Mouse (Mus musculus) cerebellum, postnatal 25 days (tissue): ENCODE measurements around the gene Coro6.
A peak's percentile ranks its signal among the peaks of the same experiment; 100 is the strongest.

ENCODE experiments used
- DNase-seq, 2 experiments: peaks; one replicate each; pipeline ENCODE4 v3.0.0; 2021; ENCODE audit warnings: mixed read lengths in 2 of 2

Gene Coro6

DNA sequence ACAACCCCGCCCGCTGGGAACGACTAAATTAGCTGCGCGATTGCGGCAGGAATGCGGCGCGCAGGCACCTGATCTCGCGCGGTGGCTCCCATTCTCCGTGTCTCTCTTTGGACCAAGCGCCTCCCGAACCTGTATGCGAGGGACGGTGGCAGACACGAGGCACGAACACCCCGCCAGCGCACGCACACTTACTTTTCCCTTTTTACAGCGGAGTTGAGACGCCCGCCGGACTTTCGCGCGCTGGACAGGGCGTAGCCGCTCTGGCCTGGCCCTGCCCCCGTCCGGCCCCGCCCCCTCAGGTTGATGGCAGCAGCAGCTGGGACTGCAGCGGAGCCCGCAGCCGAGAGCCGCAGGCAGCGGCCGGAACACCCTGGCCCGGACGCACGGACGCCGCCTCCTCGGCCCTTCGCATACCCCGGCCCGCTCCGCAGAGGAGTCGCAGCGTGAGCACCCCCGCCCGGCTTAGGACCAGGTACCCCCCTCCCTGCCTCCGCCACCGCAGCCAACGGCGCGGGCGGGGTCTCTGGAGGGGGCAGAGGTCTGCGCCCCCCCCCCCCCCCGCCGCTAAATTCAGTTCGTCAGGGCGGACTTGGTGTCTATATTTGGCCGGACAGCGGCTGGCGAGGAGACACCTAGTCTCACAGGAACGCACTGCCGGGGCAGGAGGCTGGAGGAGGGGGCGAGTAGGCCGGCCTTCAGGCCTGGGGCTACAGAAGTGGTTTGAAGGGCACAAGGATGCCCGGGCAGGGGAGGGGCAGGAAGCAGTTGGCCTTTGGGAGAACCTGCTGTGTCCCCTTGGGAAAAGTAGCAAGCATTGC, at the start of gene Coro6:
Gene Coro6, plus strand, starts transcription at position 129 of the 818 bp plus-strand sequence.
- DNase-seq: peak; percentile 58 to 79

DNA sequence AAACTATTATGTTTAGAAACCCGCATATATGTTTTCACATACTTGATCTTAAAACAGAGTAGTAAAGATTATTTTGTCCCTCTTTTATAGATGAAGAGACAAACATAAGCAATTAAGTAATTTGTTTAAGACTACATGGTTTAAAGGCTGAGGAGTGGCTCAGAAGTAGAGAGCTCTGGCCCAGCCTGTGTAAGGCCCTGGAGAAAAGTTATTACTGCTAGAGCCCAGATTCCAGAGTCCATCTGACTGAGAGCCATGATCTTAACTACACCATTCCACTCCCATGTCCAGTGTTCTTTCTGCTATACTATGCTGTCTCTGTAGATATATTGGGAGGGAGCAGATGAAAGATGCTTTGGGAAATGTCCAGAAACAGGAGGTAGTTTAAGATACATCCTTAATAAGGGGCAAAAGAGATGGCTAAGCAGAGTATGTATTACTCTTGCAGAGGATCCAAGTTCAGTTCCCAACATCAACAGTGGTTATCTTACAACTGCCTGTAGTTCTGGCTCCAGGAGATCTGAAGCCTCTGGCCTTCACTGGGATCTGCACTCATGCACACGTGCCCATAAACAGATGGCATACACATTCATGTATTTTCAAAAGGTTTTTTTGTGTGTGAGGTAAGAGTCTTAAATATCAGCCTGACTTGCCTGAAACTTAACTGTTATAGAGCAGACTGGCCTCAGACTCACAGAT, 47.9 kb upstream of the Coro6 start:
- no peak for DNase-seq

DNA sequence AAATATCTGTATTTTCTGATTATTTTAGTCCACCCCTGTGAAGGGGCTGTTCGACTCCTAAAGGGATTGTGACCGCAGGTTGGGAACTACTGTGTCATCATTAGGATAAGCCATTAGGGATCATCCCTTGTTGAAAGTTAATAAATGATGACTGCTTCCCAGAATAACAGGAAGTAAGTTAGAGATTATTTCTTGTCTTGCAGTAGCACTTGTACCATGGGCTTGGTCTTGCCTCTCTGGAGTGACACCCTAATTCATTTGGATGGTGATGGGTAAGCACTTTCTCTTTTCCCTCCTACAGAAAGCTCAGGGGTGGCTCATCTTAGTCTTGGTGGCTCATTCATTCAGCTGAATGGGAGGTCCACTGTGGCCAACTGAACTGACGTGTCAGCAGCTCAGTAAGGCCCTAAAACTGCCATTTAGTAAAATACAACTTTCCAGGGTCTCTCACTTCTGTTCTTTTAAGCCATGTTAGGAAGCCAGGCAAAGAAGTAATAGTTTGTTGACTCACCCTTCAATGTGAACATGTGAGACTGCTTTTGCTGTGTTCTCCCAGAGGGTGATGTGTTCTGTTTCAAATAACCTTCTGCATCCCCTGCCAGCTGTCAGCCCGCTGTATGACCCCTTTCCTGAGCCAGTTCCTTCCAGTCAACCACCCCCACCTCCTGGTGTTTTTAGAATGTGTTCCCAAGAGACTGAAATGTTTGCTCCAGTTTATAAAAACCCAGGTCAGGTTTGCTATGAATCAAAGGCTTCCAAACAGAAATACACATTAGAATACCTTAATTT, 45.8 kb upstream of the Coro6 start:
- no peak for DNase-seq

DNA sequence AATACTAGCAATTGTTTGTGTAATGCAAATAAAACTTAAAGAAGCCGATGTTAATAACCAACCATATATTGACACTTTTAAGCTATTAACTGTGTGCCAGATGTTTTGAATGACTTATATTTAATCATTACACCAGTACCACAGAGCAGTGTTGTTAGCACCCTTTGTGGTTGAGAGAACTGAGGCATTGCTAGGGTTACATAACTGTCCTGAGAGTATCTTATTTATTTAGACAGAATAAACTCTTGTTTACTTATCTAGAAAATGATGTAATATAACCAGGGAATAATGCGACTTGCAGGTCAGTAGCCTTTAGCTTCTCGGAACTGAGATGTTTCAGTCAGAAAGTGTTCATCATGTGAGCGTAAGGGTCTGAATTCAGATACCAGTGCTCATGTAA, 44.2 kb upstream of the Coro6 start:
- no peak for DNase-seq

DNA sequence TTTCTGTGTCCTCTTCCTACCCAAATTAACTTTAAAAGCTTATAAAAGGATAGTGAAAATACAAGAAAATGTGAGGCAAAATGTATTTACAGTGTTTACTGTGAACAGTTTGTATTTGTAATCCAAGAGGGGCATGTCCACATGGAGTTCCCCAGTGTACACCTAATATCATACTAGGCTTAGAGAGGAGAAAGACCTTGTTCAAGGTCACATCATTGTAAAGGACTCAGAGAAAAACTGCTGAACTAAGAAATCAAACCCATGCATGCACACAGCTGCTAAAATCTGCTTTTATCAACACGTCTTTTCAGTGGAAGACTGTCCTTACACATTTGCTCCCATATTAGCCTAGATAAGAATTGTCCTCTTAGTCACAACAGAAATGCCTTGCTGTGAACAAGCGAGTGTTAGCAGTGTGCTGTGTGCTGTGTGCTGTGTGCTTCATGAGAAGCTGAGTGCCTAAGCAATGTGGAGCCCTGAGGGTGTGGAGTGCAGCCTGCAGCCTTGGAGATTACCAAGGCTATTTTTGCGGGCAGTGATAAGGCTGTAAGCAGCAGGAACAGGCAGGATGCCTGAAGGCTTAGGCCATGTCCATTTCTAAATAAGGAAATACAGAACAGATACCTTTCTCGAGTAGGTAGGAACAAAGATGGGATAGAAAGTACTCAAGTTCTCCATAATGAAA, 38.9 kb upstream of the Coro6 start:
- peak in 1 of 2 experiments; percentile 24 for DNase-seq

DNA sequence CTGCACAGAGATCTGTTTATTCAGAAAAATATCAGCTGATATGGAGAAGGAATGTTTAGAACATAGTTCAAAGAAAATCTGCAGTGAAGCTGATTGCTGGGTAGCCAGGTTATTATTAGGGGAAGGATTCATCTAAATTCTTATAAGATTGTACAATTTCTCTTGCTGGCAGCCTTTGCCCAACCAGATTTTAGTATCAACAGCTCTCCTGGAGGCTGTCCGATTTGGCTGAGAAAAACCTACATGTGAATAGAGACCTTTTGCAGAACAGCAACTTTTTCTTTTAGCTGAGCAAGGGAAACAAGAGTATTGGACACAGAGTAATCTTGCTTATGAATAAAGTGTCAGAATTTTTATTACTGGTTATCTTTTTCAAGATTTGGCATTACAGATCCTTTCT, 33.8 kb upstream of the Coro6 start:
- DNase-seq: no peak

DNA sequence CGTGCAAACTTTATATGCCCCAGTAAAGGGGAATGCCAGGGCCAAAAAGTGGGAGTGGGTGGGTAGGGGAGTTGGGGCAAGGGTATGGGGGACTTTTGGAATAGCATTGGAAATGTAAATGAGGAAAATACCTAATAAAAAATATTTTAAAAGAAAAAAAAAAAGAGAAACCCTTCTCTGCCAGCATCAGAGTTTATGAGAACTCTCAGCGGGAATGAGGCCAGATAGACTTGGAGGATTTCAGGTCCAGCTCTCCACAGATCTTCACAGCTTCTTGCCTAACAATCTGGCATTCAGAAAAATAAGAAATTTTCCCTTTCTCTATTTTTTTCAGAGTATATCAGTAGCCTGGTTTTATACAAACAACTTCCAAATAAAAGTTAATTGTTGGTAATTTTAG, 25.2 kb upstream of the Coro6 start:
- DNase-seq: no peak

- DNase-seq: no peak
Measured at GRCm38 (mm10) chr11:77440081-77440480, 22.1 kb upstream of the Coro6 start.

DNA sequence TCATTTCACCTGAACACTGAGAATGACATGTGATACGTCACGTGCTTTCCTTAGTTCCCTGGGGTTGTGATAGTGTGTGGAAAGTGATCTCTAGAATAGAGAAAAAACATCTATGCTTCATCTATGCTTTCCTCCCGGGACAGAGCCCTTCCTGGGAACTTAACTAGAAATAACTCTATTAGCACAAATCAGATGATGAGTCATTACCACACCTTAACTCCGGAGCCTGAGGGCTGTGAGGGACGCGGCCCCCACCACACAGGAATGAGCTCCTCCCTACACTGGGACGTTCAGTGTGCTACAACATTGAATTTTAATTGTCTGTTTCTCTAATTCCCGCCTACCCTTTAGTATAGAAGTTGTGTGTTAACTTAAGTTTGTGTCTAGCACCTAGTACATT, 21.2 kb upstream of the Coro6 start:
- no peak for DNase-seq

DNA sequence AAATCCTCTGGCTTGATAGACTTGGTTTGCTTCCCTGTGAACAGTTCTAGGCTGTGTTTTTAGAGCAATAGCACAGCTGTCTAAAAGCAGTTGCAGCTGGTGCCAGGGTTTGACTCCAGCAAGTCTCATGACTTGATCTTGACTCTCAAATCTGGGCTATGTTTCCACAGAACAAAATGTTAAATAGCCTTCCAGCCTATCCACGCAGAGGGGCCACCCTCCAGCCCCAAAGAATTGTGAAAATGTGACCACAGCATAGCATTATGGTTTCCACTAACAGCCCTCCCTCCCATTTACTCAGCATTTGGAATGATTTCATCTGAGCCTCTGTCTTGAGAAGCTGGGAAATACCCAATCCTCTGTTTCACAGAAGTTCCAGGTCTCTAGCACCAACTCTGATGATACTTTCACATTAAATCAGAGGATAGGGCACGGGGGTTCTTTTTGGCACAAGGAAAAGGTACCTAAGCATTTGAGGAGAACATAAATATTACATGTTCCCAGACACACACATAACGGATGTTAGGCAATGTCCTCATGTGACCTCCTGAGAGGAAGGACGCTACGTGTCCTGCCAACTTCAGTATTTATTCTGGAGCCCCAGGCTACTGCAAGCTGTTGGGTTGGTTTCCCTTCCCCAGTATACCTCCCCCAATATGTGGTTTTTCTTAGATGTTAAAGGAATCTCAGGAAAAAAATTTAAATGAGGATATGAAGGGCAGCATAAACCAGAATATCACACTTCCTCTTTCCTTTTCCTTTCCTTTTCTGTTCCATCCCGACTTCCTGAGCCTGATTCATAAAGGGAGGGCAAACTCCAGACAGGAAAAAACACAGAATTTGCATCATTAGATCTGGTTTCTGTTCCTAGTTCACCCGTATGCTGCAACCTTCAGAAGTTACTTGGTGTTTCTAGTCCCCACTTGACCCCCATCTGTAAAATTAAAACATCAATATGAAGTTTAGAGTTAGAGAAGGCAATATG, 19.7 kb upstream of the Coro6 start:
- DNase-seq: no peak

- no peak for DNase-seq
Measured at GRCm38 (mm10) chr11:77444939-77445338, 17.3 kb upstream of the Coro6 start.

- DNase-seq: peak; percentile 59 to 68
Measured at GRCm38 (mm10) chr11:77446628-77447041, 15.6 kb upstream of the Coro6 start.

- no peak for DNase-seq
Measured at GRCm38 (mm10) chr11:77449224-77449623, 13.0 kb upstream of the Coro6 start.

- no peak for DNase-seq
Measured at GRCm38 (mm10) chr11:77451670-77452069, 10.5 kb upstream of the Coro6 start.

DNA sequence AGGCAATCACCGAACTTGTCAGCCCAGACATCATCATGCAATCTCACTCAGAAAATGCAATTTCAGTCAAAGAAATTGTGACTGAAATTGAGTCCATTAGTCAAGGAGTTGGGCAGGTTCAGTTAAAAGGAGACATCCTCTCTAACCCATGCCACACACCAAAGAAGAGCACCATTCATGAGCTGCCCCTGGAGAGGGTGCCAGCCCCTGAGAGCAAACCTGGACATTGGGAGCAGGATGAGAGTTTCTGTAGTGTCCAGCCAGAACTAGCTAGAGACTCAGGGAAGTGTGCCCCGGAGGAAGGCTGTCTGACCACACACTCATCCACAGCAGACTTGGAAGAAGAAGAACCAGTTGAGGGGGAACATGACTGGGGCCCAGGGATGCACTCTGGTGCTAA, 8.8 kb upstream of the Coro6 start:
- no peak for DNase-seq

- peak in 1 of 2 experiments; percentile 55 for DNase-seq
Measured at GRCm38 (mm10) chr11:77455770-77456510, 6.3 kb upstream of the Coro6 start.

DNA sequence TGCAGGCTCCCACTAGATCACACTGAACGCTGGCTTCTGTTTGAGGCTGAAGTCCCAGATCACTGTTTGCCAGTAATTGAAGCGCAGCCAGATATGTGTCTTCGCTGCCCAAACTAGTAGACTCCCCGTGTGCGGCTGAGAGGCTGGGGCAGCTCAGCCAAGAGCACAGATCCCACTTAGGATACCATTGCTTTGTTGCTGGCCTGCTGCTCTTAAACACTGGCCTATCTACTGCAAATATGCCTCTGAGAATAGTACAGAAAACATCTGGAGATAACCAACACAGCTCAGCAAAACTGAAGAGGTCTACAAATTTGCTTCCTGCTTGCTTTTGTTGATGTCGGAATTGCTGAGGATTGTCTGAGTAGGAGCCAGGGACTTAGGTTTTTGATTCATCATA, 5.3 kb upstream of the Coro6 start:
- peak; percentile 63 to 74 for DNase-seq

DNA sequence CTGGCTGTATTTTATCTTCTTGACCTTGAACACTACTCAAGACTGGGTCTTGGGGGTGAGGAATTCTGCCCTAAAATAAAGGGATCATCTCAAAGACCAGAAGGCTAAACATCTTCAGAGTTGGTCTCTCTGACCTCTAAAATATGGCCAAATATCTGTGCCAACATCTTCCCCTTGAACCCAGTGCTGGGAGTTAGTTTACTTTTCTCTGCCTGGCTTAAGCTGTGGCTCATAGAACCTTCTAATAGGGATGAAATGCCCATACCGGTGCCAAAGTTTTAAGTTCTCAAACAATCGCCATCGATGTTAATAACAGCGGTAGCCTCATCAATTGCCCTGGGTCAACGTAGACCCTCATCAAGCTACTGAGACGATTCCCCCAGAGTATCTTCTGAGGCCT, 355 bp upstream of the Coro6 start:
- no peak for DNase-seq

- no peak for DNase-seq
Measured at GRCm38 (mm10) chr11:77463101-77463445, 862 bp downstream of the Coro6 start.

DNA sequence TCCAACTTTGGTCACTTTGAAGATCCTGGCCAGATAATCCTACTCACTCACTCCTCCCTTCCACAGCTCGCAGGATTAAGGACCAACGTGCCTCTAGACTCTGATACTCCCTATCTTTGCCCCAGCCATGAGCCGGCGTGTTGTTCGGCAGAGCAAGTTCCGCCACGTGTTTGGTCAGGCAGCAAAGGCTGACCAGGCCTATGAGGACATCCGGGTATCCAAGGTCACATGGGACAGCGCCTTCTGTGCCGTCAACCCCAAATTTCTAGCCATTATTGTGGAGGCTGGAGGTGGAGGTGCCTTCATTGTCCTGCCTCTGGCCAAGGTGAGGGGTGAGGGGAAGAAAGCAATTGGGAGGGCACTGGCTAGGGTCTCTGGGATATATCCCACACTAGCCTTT, 1.6 kb downstream of the Coro6 start:
- DNase-seq: no peak

- no peak for DNase-seq
Measured at GRCm38 (mm10) chr11:77464684-77465083, 2.5 kb downstream of the Coro6 start.
